Mouse (Mus musculus) fat pad, adult 2 months (tissue): ENCODE data around the gene Gm10230.
"Not testable (repeated sequence)": the region's sequence is repeated elsewhere in the genome, so short reads cannot be mapped to it uniquely, and the experiment has no call there.

Experiments used
- DNase-seq: peaks from one replicate; pipeline ENCODE4 v3.0.0-alpha.2; 2011; ENCODE audit warnings: low read depth, low spot score; ENCODE audit errors: extremely low read depth

The Gm10230 gene

DNA sequence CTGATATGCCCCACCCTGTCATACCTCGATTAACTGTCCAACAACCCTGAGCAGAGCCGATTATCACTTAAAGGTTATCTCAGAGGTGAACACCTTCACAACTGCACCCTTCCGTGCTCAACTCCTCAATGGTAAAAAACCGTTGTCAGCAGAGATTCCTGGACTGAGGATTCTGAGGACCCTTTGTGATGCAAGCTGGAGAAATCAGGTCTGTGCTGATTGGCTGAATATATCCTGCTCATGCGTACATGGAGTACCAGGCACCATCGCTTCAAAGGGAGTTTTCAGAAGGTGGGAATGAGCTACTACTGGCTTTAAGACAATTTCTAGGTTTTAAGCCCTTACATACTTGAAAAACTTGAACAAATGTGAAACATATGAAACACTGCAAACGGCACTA is at the start of gene Gm10230:
Gm10230 (minus strand) TSS at position 101 of the 400 bp plus-strand sequence.
- not testable (repeated sequence) for DNase-seq
